25 mouse cellular contexts compared by ENCODE assay signal in the genomic region with DNA sequence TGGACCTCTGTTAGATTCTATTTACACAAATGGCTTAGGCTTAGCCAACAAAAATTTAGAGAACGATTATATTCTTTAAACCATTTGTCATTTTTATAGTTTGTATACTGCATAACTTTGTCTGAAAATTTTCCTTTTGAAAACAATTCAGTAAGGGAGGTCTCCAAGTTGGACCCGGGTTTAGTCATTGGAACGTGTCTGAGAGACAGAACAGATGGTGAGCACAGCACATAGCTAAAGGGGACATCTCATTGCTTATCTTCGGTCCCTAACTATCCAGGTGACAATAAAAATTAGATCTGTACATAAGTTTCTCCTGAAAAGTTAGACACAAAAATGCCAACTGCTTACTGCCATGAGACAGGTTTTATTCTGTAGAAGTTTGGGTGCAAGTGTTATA.
"Had no signal": no experiment of that assay in that cellular context is flagged by ENCODE, and none has a peak within 500 bp of the region (broad histone marks: within the 10 kb centered on the region; RNA-seq: fewer than 3 reads in every experiment).

No protein-coding gene starts in this region.

- H3K9me3 ChIP-seq: heart, embryonic 10.5 days; heart, embryonic 12.5 days; hindbrain, embryonic 10.5 days; hindbrain, embryonic 12.5 days; intestine, embryonic 15.5 days; limb, embryonic 10.5 days; limb, embryonic 12.5 days had no signal

- H3K27me3 ChIP-seq: heart, embryonic 12.5 days; hindbrain, embryonic 12.5 days; intestine, embryonic 15.5 days; limb, embryonic 12.5 days had no signal

- DNase-seq: gastrocnemius, adult 2 months; gastrocnemius, postnatal 10 days; gastrocnemius, postnatal 25 days; heart, adult 18-20 months; heart, postnatal 10 days; heart, postnatal 4 days; kidney, adult 18-20 months; kidney, adult 8-10 months; kidney, postnatal 10 days; kidney, postnatal 25 days; kidney, postnatal 4 days had no signal

- H3K4me1 ChIP-seq: heart, embryonic 10.5 days; heart, embryonic 12.5 days; hindbrain, embryonic 10.5 days; hindbrain, embryonic 12.5 days; intestine, embryonic 15.5 days; limb, embryonic 10.5 days; limb, embryonic 12.5 days had no signal

- ATAC-seq: forebrain, embryonic 16.5 days; hindbrain, embryonic 16.5 days; inflammation-experienced regulatory T-cells, adult 6 months; intestine, embryonic 15.5 days; intestine, postnatal 0 days had no signal

- H3K9ac ChIP-seq: heart, embryonic 12.5 days; hindbrain, embryonic 12.5 days; hindbrain, embryonic 14.5 days; intestine, embryonic 15.5 days; limb, embryonic 12.5 days had no signal

- H3K4me2 ChIP-seq: heart, embryonic 12.5 days; hindbrain, embryonic 12.5 days; hindbrain, embryonic 14.5 days; intestine, embryonic 15.5 days; limb, embryonic 12.5 days had no signal

- H3K36me3 ChIP-seq: heart, embryonic 10.5 days; heart, embryonic 12.5 days; hindbrain, embryonic 10.5 days; hindbrain, embryonic 12.5 days; intestine, embryonic 15.5 days; limb, embryonic 10.5 days; limb, embryonic 12.5 days had no signal

- H3K4me3 ChIP-seq: gastrocnemius, adult 2 months; heart, embryonic 10.5 days; heart, embryonic 12.5 days; hindbrain, embryonic 10.5 days; hindbrain, embryonic 12.5 days; intestine, embryonic 15.5 days; layer of hippocampus, adult 2 months; left cerebral cortex, adult 2 months; limb, embryonic 10.5 days; limb, embryonic 12.5 days had no signal

- H3K27ac ChIP-seq: gastrocnemius, adult 2 months; heart, embryonic 10.5 days; hindbrain, embryonic 10.5 days; hindbrain, embryonic 12.5 days; hindbrain, embryonic 14.5 days; intestine, embryonic 15.5 days; layer of hippocampus, adult 2 months; left cerebral cortex, adult 2 months; limb, embryonic 10.5 days; limb, embryonic 12.5 days had no signal
